Mouse (Mus musculus): ENCODE measurements at regions not wholly inside any gene's neighbourhood (a gene's known extent, or its start where the extent isn't known, plus 50 kb on each side); places are given as distances from the start of the nearest gene placed in this dataset.

- DNase-seq (ENCODE audit: low spot score) = no peak
Measured at GRCm38 (mm10) chr3:102386091-102386490, 83.6 kb upstream of the Ngf start.

GRCm38 (mm10) chr3:102384596-102384995, 85.1 kb upstream of the Ngf start:
- no peak for DNase-seq (ENCODE audit: low spot score)

- DNase-seq (ENCODE audit: low spot score) = no peak
Measured at GRCm38 (mm10) chr3:102383671-102384070, 86.0 kb upstream of the Ngf start.

GRCm38 (mm10) chr3:102381683-102382082, 88.0 kb upstream of the Ngf start:
- no peak for DNase-seq (ENCODE audit: low spot score)

GRCm38 (mm10) chr3:102374381-102375060, 95.2 kb upstream of the Ngf start:
- no peak for DNase-seq (ENCODE audit: low spot score)

GRCm38 (mm10) chr3:102372205-102372899, 97.4 kb upstream of the Ngf start:
- DNase-seq (ENCODE audit: low spot score) = no peak

GRCm38 (mm10) chr3:102366188-102366587, 103.5 kb upstream of the Ngf start:
- no peak for DNase-seq (ENCODE audit: low spot score)

- DNase-seq (ENCODE audit: low spot score) = no peak
Measured at GRCm38 (mm10) chr3:102364326-102364935, 105.3 kb upstream of the Ngf start.

- DNase-seq (ENCODE audit: low spot score) = no peak
Measured at GRCm38 (mm10) chr3:102360732-102361280, 108.9 kb upstream of the Ngf start.

- DNase-seq (ENCODE audit: low spot score) = no peak
Measured at GRCm38 (mm10) chr3:102358801-102359200, 110.9 kb upstream of the Ngf start.

- DNase-seq (ENCODE audit: low spot score) = no peak
Measured at GRCm38 (mm10) chr3:102357062-102357610, 112.6 kb upstream of the Ngf start.

GRCm38 (mm10) chr3:102355352-102355751, 114.4 kb upstream of the Ngf start:
- DNase-seq (ENCODE audit: low spot score) = no peak

- DNase-seq (ENCODE audit: low spot score) = no peak
Measured at GRCm38 (mm10) chr3:102354771-102355170, 114.9 kb upstream of the Ngf start.

- no peak for DNase-seq (ENCODE audit: low spot score)
Measured at GRCm38 (mm10) chr3:102353277-102353900, 116.3 kb upstream of the Ngf start.

- DNase-seq (ENCODE audit: low spot score) = no peak
Measured at GRCm38 (mm10) chr3:102346077-102346476, 123.6 kb upstream of the Ngf start.

- no peak for DNase-seq (ENCODE audit: low spot score)
Measured at GRCm38 (mm10) chr3:102345291-102345690, 124.4 kb upstream of the Ngf start.

GRCm38 (mm10) chr3:102340731-102341130, 129.0 kb upstream of the Ngf start:
- DNase-seq (ENCODE audit: low spot score) = no peak

- DNase-seq (ENCODE audit: low spot score) = no peak
Measured at GRCm38 (mm10) chr3:102337881-102338280, 131.8 kb upstream of the Ngf start.

- DNase-seq (ENCODE audit: low spot score) = no peak
Measured at GRCm38 (mm10) chr3:102336184-102336583, 131.7 kb upstream of the Vangl1 start.

- DNase-seq (ENCODE audit: low spot score) = peak; percentile 15
Measured at GRCm38 (mm10) chr3:102335146-102335545, 130.7 kb upstream of the Vangl1 start.

- DNase-seq (ENCODE audit: low spot score) = no peak
Measured at GRCm38 (mm10) chr3:102332221-102332620, 127.7 kb upstream of the Vangl1 start.

- DNase-seq (ENCODE audit: low spot score) = no peak
Measured at GRCm38 (mm10) chr3:102319331-102319730, 114.8 kb upstream of the Vangl1 start.
